Mouse (Mus musculus): Measurements from ENCODE around the gene Cd9. TPM values are rescaled to one million over a fixed set of nuclear protein-coding genes. Genes with fewer than 3 reads are reported as not detected.

Cd9 gene
- total and polyA plus RNA-seq, 2 experiments from 2014 or later, result 80.5 to 158 TPM

GRCm38 (mm10) chr6:125478135-125479128 is 16.2 kb downstream of the Cd9 start:
- WGBS, result 86% methylated on average over 16 of the region's 16 CpGs
- Histone ChIP-seq H3K9me3 (ENCODE audit: low read length) (no peaks in the 10 kb centered on the region), H3K27me3 (ENCODE audit: insufficient read depth, low read length) (no peaks in the 10 kb centered on the region), H3K4me3 (ENCODE audit: low read length) (no peak overlapping the region), H3K36me3 (ENCODE audit: insufficient read depth, low read length) (no peaks in the 10 kb centered on the region), H3K27ac (no peak overlapping the region), H3K4me2 (ENCODE audit: low read depth, low read length) (no peak overlapping the region), H3K4me1 (ENCODE audit: insufficient read depth, low read length) (peaks cover 31% of the 10 kb centered on the region), H3K9ac (replicated peaks; ENCODE audit: low read length) (no peak overlapping the region)
- no peak for TF ChIP-seq CTCF (IDR thresholded peaks at IDR 0.05; ENCODE audit: low read depth)
- DNase-seq (ENCODE audit: low spot score) (no peak), ATAC-seq (no peak)

GRCm38 (mm10) chr6:125476826-125477589 is 17.6 kb downstream of the Cd9 start:
- Histone ChIP-seq H3K27me3 (ENCODE audit: insufficient read depth, low read length) (no peaks in the 10 kb centered on the region), H3K9ac (replicated peaks; ENCODE audit: low read length) (no peak overlapping the region), H3K4me3 (ENCODE audit: low read length) (no peak overlapping the region), H3K4me2 (ENCODE audit: low read depth, low read length) (no peak overlapping the region), H3K27ac (peak overlapping the region; percentile 56), H3K9me3 (ENCODE audit: low read length) (no peaks in the 10 kb centered on the region), H3K36me3 (ENCODE audit: insufficient read depth, low read length) (no peaks in the 10 kb centered on the region), H3K4me1 (ENCODE audit: insufficient read depth, low read length) (peaks cover 31% of the 10 kb centered on the region)
- WGBS, result 47% methylated on average over 9 of the region's 9 CpGs
- peak; percentile 42 for DNase-seq (ENCODE audit: low spot score)
- no peak for TF ChIP-seq CTCF (IDR thresholded peaks at IDR 0.05; ENCODE audit: low read depth)
- no peak for ATAC-seq

GRCm38 (mm10) chr6:125476090-125476489 is 18.5 kb downstream of the Cd9 start:
- Histone ChIP-seq H3K27me3 (ENCODE audit: insufficient read depth, low read length) (no peaks in the 10 kb centered on the region), H3K9ac (replicated peaks; ENCODE audit: low read length) (no peak overlapping the region), H3K27ac (no peak overlapping the region), H3K9me3 (ENCODE audit: low read length) (no peaks in the 10 kb centered on the region), H3K4me3 (ENCODE audit: low read length) (no peak overlapping the region), H3K4me2 (ENCODE audit: low read depth, low read length) (no peak overlapping the region), H3K36me3 (ENCODE audit: insufficient read depth, low read length) (no peaks in the 10 kb centered on the region), H3K4me1 (ENCODE audit: insufficient read depth, low read length) (peaks cover 24% of the 10 kb centered on the region)
- WGBS, result 46% methylated on average over 8 of the region's 8 CpGs
- ATAC-seq, result no peak
- TF ChIP-seq CTCF (IDR thresholded peaks at IDR 0.05; ENCODE audit: low read depth), result no peak
- DNase-seq (ENCODE audit: low spot score), result no peak

DNA sequence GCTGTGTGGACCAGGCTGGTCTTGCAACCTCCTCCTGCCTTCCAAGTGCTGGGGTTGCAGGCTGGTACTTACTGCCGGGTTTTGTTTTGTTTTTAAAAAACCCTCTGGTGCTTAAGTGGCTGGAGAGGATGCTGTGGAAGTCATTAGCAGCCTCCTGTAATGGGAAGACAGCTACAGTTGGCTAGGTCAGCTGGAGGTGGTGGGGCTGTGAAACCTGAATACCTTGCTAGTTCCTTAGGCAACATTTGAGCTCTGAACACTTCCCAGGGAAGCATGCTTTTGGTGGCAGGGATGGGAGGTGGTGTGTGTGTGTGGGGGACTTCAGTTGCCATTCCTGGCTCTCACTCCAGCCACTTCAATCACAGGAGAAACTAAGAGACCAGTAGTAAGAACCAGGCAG is 19.4 kb downstream of the Cd9 start:
- Histone ChIP-seq H3K36me3 (ENCODE audit: insufficient read depth, low read length) (no peaks in the 10 kb centered on the region), H3K27ac (no peak overlapping the region; the same call in 1 of the 2 replicates), H3K9me3 (ENCODE audit: low read length) (no peaks in the 10 kb centered on the region), H3K9ac (replicated peaks; ENCODE audit: low read length) (no peak overlapping the region), H3K4me2 (ENCODE audit: low read depth, low read length) (no peak overlapping the region), H3K4me1 (ENCODE audit: insufficient read depth, low read length) (peaks cover 16% of the 10 kb centered on the region), H3K27me3 (ENCODE audit: insufficient read depth, low read length) (no peaks in the 10 kb centered on the region), H3K4me3 (ENCODE audit: low read length) (no peak overlapping the region)
- DNase-seq (ENCODE audit: low spot score) (no peak), ATAC-seq (no peak)
- no peak for TF ChIP-seq CTCF (IDR thresholded peaks at IDR 0.05; ENCODE audit: low read depth)
- 42% methylated on average over 1 of the region's 1 CpGs for WGBS

- H3K4me3 ChIP-seq (ENCODE audit: low read length), result no peak overlapping the region
- H3K4me2 ChIP-seq (ENCODE audit: low read depth, low read length), result no peak overlapping the region
- H3K27me3 ChIP-seq (ENCODE audit: insufficient read depth, low read length), result no peaks in the 10 kb centered on the region
- no peak overlapping the region for H3K9ac ChIP-seq (replicated peaks; ENCODE audit: low read length)
- H3K4me1 ChIP-seq (ENCODE audit: insufficient read depth, low read length), result peaks cover 12% of the 10 kb centered on the region
- ATAC-seq (no peak), DNase-seq (ENCODE audit: low spot score) (no peak)
- 75% methylated on average over 5 of the region's 5 CpGs for WGBS
- H3K9me3 ChIP-seq (ENCODE audit: low read length), result no peaks in the 10 kb centered on the region
- H3K36me3 ChIP-seq (ENCODE audit: insufficient read depth, low read length), result no peaks in the 10 kb centered on the region
- no peak for TF ChIP-seq CTCF (IDR thresholded peaks at IDR 0.05; ENCODE audit: low read depth)
- H3K27ac ChIP-seq, result no peak overlapping the region
Measured at GRCm38 (mm10) chr6:125473939-125474338, 20.7 kb downstream of the Cd9 start.

DNA sequence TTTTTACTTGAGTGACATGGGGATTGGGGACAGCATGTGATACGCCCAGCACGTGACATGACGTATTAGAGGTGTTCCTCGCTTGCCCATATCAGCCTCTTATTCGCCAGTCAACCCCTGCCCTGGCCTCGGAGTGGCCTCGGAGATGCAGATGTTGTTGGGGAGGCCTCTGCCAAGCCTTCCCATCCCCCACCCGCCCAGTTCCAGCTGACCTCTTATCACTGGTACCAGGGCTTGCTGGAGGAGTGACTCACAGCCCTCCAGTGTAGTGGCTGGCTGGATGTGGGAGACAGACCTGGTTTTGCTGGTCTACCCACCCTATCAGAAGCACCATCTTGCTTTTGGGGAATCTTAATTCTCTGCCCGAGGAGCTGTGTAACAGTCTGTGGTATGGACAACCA is 21.3 kb downstream of the Cd9 start:
- TF ChIP-seq CTCF (IDR thresholded peaks at IDR 0.05; ENCODE audit: low read depth), result no peak
- ATAC-seq, result no peak
- Histone ChIP-seq H3K4me2 (ENCODE audit: low read depth, low read length) (no peak overlapping the region), H3K4me1 (ENCODE audit: insufficient read depth, low read length) (peaks cover 16% of the 10 kb centered on the region), H3K9me3 (ENCODE audit: low read length) (no peaks in the 10 kb centered on the region), H3K27me3 (ENCODE audit: insufficient read depth, low read length) (no peaks in the 10 kb centered on the region), H3K4me3 (ENCODE audit: low read length) (no peak overlapping the region), H3K36me3 (ENCODE audit: insufficient read depth, low read length) (no peaks in the 10 kb centered on the region), H3K27ac (no peak overlapping the region), H3K9ac (replicated peaks; ENCODE audit: low read length) (no peak overlapping the region)
- DNase-seq (ENCODE audit: low spot score), result no peak
- WGBS, result 92% methylated on average over 9 of the region's 9 CpGs

All from hindbrain, postnatal 0 days (tissue).